Mouse (Mus musculus) spleen, adult 2 months (tissue): Measurements from ENCODE around the gene St6galnac3. TPM values are rescaled to one million over a fixed set of nuclear protein-coding genes. Genes with fewer than 3 reads are reported as not detected.

ENCODE experiments used
- DNase-seq, 2 experiments: peaks; one replicate each; pipeline versions ENCODE4 v3.0.0 to v3.0.0-alpha.2; 2012 to 2021; ENCODE audit warnings: low spot score in 2 of 2, low read depth in 1 of 2
- H3K27ac ChIP-seq: fragments of 200-500 bp; 2 replicates; pipeline ENCODE4 v1.5.1; 2012; ENCODE audit warnings: low read length, inconsistent platforms; ENCODE audit not compliant: insufficient read depth
- H3K27me3 ChIP-seq: fragments of 200-500 bp; 2 replicates; pipeline ENCODE4 v1.6.1; 2012; ENCODE audit warnings: mild to moderate bottlenecking, moderate library complexity, low read length, inconsistent platforms; ENCODE audit not compliant: control insufficient read depth, insufficient read depth
- H3K36me3 ChIP-seq: fragments of 200-500 bp; 2 replicates; pipeline ENCODE4 v1.6.1; 2012; ENCODE audit warnings: mild to moderate bottlenecking, low read length, inconsistent platforms; ENCODE audit not compliant: control insufficient read depth, insufficient read depth
- H3K4me1 ChIP-seq: fragments of 200-500 bp; 2 replicates; pipeline ENCODE4 v1.6.1; 2011; ENCODE audit warnings: inconsistent platforms; ENCODE audit not compliant: control insufficient read depth, insufficient read depth, insufficient read length
- H3K4me3 ChIP-seq: fragments of 200-500 bp; 2 replicates; pipeline ENCODE4 v1.5.1; 2011; ENCODE audit warnings: mild to moderate bottlenecking, inconsistent platforms; ENCODE audit not compliant: insufficient read depth, insufficient read length; ENCODE audit errors: extremely low read depth
- CTCF ChIP-seq: fragments of 200-500 bp; IDR thresholded peaks from 2 replicates; pipeline ENCODE4 v1.5.1; 2011; ENCODE audit warnings: mild to moderate bottlenecking, inconsistent platforms; ENCODE audit not compliant: insufficient read depth, insufficient read length, insufficient replicate concordance; ENCODE audit errors: extremely low read depth
- POLR2A ChIP-seq: fragments of 200-500 bp; IDR thresholded peaks from 2 replicates; pipeline ENCODE4 v1.6.1; 2011; ENCODE audit warnings: low read depth, low read length, inconsistent platforms
- WGBS: fragments of 180-500 bp; shearing (Covaris S2); methylation state at CpG from one replicate; pipeline ENCODE4 v1.1.7; 2018; 5-methylcytosine and 5-hydroxymethylcytosine counted together
- polyA plus RNA-seq: library from polyadenylated mRNA; depleted of rRNA; stranded (reverse); fragments of >200 nt; gene quantifications from 2 replicates; pipeline ENCODE4 v1.2.3, GENCODE M21; 2012

St6galnac3 gene
- polyA plus RNA-seq, 1 experiment = 3.0 TPM

- Histone ChIP-seq H3K27me3 (no peaks in the 10 kb centered on the region), H3K27ac (no peak overlapping the region), H3K4me1 (no peaks in the 10 kb centered on the region), H3K4me3 (no peak overlapping the region), H3K36me3 (no peaks in the 10 kb centered on the region)
- DNase-seq = no peak
- WGBS = 89% methylated on average over 4 of the region's 4 CpGs
- no peak for TF ChIP-seq CTCF
- no peak for TF ChIP-seq POLR2A
Measured at GRCm38 (mm10) chr3:153176749-153177148, 548.2 kb downstream of the St6galnac3 start.

- Histone ChIP-seq H3K27ac (no peak overlapping the region), H3K27me3 (no peaks in the 10 kb centered on the region), H3K36me3 (no peaks in the 10 kb centered on the region), H3K4me3 (no peak overlapping the region), H3K4me1 (no peaks in the 10 kb centered on the region)
- 80% methylated on average over 6 of the region's 6 CpGs for WGBS
- TF ChIP-seq CTCF = no peak
- no peak for TF ChIP-seq POLR2A
- DNase-seq = no peak
Measured at GRCm38 (mm10) chr3:153176325-153176724, 548.6 kb downstream of the St6galnac3 start.

GRCm38 (mm10) chr3:153174336-153175033 is 550.5 kb downstream of the St6galnac3 start:
- TF ChIP-seq POLR2A (no peak), CTCF (no peak)
- DNase-seq = no peak
- Histone ChIP-seq H3K4me1 (no peaks in the 10 kb centered on the region), H3K27ac (no peak overlapping the region), H3K36me3 (no peaks in the 10 kb centered on the region), H3K4me3 (no peak overlapping the region), H3K27me3 (no peaks in the 10 kb centered on the region)
- WGBS = 84% methylated on average over 11 of the region's 11 CpGs

GRCm38 (mm10) chr3:153173567-153173966 is 551.4 kb downstream of the St6galnac3 start:
- DNase-seq = no peak
- H3K36me3 ChIP-seq = no peaks in the 10 kb centered on the region
- H3K4me3 ChIP-seq = no peak overlapping the region
- 76% methylated on average over 2 of the region's 2 CpGs for WGBS
- no peaks in the 10 kb centered on the region for H3K27me3 ChIP-seq
- no peak for TF ChIP-seq POLR2A
- no peak for TF ChIP-seq CTCF
- H3K4me1 ChIP-seq = no peaks in the 10 kb centered on the region
- no peak overlapping the region for H3K27ac ChIP-seq

- no peaks in the 10 kb centered on the region for H3K36me3 ChIP-seq
- no peaks in the 10 kb centered on the region for H3K27me3 ChIP-seq
- 94% methylated on average over 4 of the region's 4 CpGs for WGBS
- H3K4me1 ChIP-seq = no peaks in the 10 kb centered on the region
- DNase-seq = no peak
- H3K4me3 ChIP-seq = no peak overlapping the region
- TF ChIP-seq POLR2A = no peak
- H3K27ac ChIP-seq = no peak overlapping the region
Measured at GRCm38 (mm10) chr3:153170146-153170545, 554.8 kb downstream of the St6galnac3 start.

GRCm38 (mm10) chr3:153169744-153170143 is 555.2 kb downstream of the St6galnac3 start:
- Histone ChIP-seq H3K4me1 (no peaks in the 10 kb centered on the region), H3K27ac (no peak overlapping the region), H3K4me3 (no peak overlapping the region), H3K36me3 (no peaks in the 10 kb centered on the region), H3K27me3 (no peaks in the 10 kb centered on the region)
- DNase-seq = no peak
- 88% methylated on average over 11 of the region's 11 CpGs for WGBS
- no peak for TF ChIP-seq POLR2A
- TF ChIP-seq CTCF = no peak

GRCm38 (mm10) chr3:153161676-153162075 is 563.3 kb downstream of the St6galnac3 start:
- no peak overlapping the region for H3K27ac ChIP-seq
- H3K36me3 ChIP-seq = no peaks in the 10 kb centered on the region
- H3K4me3 ChIP-seq = no peak overlapping the region
- TF ChIP-seq POLR2A (no peak), CTCF (no peak)
- H3K27me3 ChIP-seq = no peaks in the 10 kb centered on the region
- no peaks in the 10 kb centered on the region for H3K4me1 ChIP-seq
- no peak for DNase-seq
- 65% methylated on average over 9 of the region's 9 CpGs for WGBS
